Mouse (Mus musculus) midbrain, embryonic 13.5 days (tissue): Measurements from ENCODE around the gene Robo1. TPM values are rescaled to one million over a fixed set of nuclear protein-coding genes. Genes with fewer than 3 reads are reported as not detected.

ENCODE experiments used
- ATAC-seq: fragments of 200-750 bp; cut with Nextera tagmentation; 2 replicates; pipeline ENCODE4 v1.8.0; 2017; ENCODE audit warnings: mild to moderate bottlenecking, moderate TSS enrichment, moderate library complexity
- H3K27ac ChIP-seq: fragments of 300-500 bp; sonication (generic); 2 replicates; pipeline ENCODE4 v1.5.1; 2015; ENCODE audit warnings: inconsistent platforms, mild to moderate bottlenecking, moderate library complexity
- H3K27me3 ChIP-seq: fragments of 300-500 bp; sonication (generic); 2 replicates; pipeline ENCODE4 v1.6.1; 2015; ENCODE audit warnings: mild to moderate bottlenecking, inconsistent platforms
- H3K36me3 ChIP-seq: fragments of 300-500 bp; sonication (generic); 2 replicates; pipeline ENCODE4 v1.6.1; 2015; ENCODE audit warnings: mild to moderate bottlenecking, inconsistent platforms
- H3K4me1 ChIP-seq: fragments of 300-500 bp; sonication (generic); replicated peaks from 2 replicates; pipeline ENCODE4 v1.6.1; 2015; ENCODE audit warnings: inconsistent platforms
- H3K4me2 ChIP-seq: fragments of 300-500 bp; sonication (generic); replicated peaks from 2 replicates; pipeline ENCODE4 v1.6.1; 2015; ENCODE audit warnings: moderate library complexity, mild to moderate bottlenecking, inconsistent platforms
- H3K4me3 ChIP-seq: fragments of 300-500 bp; sonication (generic); replicated peaks from 2 replicates; pipeline ENCODE4 v1.5.1; 2015; ENCODE audit warnings: mild to moderate bottlenecking, inconsistent platforms
- H3K9ac ChIP-seq: fragments of 300-500 bp; sonication (generic); replicated peaks from 2 replicates; pipeline ENCODE4 v1.6.1; 2015; ENCODE audit warnings: mild to moderate bottlenecking, inconsistent platforms
- H3K9me3 ChIP-seq: fragments of 300-500 bp; sonication (generic); 2 replicates; pipeline ENCODE4 v1.6.1; 2016; ENCODE audit warnings: mild to moderate bottlenecking, inconsistent platforms
- WGBS: fragments of 180-500 bp; shearing (Covaris S2); methylation state at CpG from one replicate; pipeline ENCODE4 v1.1.7; 2015; 5-methylcytosine and 5-hydroxymethylcytosine counted together
- polyA plus RNA-seq: library from polyadenylated mRNA; unstranded; fragments of >200 nt; fragmentation: Nextera tagmentation; extraction: Ambion mirVana; gene quantifications from 2 replicates; pipeline ENCODE4 v1.2.1, GENCODE M21; 2015

Robo1 gene
- polyA plus RNA-seq, 1 experiment from 2014 or later, result 81.1 TPM

GRCm38 (mm10) chr16:72811908-72812307, 503.8 kb downstream of the Robo1 start:
- no peaks in the 10 kb centered on the region for H3K36me3 ChIP-seq
- peaks cover 32% of the 10 kb centered on the region for H3K4me1 ChIP-seq
- no peak for ATAC-seq
- H3K9me3 ChIP-seq, result no peaks in the 10 kb centered on the region
- H3K27me3 ChIP-seq, result no peaks in the 10 kb centered on the region
- no peak overlapping the region for H3K4me2 ChIP-seq
- H3K27ac ChIP-seq, result no peak overlapping the region
- no peak overlapping the region for H3K9ac ChIP-seq
- no peak overlapping the region for H3K4me3 ChIP-seq
- 67% methylated on average over 3 of the region's 3 CpGs for WGBS

- Histone ChIP-seq H3K4me2 (no peak overlapping the region), H3K4me1 (0 out of 2 replicates have a peak, but pooled peaks cover 8% of the 10 kb centered on the region), H3K27me3 (no peaks in the 10 kb centered on the region), H3K36me3 (no peaks in the 10 kb centered on the region), H3K9me3 (no peaks in the 10 kb centered on the region), H3K27ac (no peak overlapping the region), H3K9ac (no peak overlapping the region), H3K4me3 (no peak overlapping the region)
- no peak for ATAC-seq
- 85% methylated on average over 8 of the region's 8 CpGs for WGBS
Observed at GRCm38 (mm10) chr16:72828381-72828780, 520.3 kb downstream of the Robo1 start.

GRCm38 (mm10) chr16:72829530-72829929, 521.4 kb downstream of the Robo1 start:
- H3K36me3 ChIP-seq, result no peaks in the 10 kb centered on the region
- no peak overlapping the region for H3K9ac ChIP-seq
- no peaks in the 10 kb centered on the region for H3K27me3 ChIP-seq
- no peak overlapping the region for H3K27ac ChIP-seq
- no peak overlapping the region for H3K4me2 ChIP-seq
- no peaks in the 10 kb centered on the region for H3K9me3 ChIP-seq
- H3K4me3 ChIP-seq, result no peak overlapping the region
- 64% methylated on average over 8 of the region's 8 CpGs for WGBS
- H3K4me1 ChIP-seq, result 0 out of 2 replicates have a peak, but pooled peaks cover 11% of the 10 kb centered on the region
- no peak for ATAC-seq

- ATAC-seq, result no peak
Observed at GRCm38 (mm10) chr16:72830394-72831056, 522.4 kb downstream of the Robo1 start.

GRCm38 (mm10) chr16:72834266-72834665, 526.2 kb downstream of the Robo1 start:
- H3K27ac ChIP-seq, result no peak overlapping the region
- H3K9me3 ChIP-seq, result no peaks in the 10 kb centered on the region
- no peak overlapping the region for H3K9ac ChIP-seq
- H3K4me1 ChIP-seq, result 0 out of 2 replicates have a peak, but pooled peaks cover 8% of the 10 kb centered on the region
- H3K4me2 ChIP-seq, result no peak overlapping the region
- no peaks in the 10 kb centered on the region for H3K27me3 ChIP-seq
- no peak for ATAC-seq
- WGBS, result 56% methylated on average over 2 of the region's 2 CpGs
- no peaks in the 10 kb centered on the region for H3K36me3 ChIP-seq
- no peak overlapping the region for H3K4me3 ChIP-seq

More at GRCm38 (mm10) chr16:72830394-72831056, 522.4 kb downstream of the Robo1 start:
- WGBS, result 29% methylated on average over 5 of the region's 5 CpGs
- H3K36me3 ChIP-seq, result no peaks in the 10 kb centered on the region
- no peak overlapping the region for H3K9ac ChIP-seq
- H3K4me1 ChIP-seq, result 0 out of 2 replicates have a peak, but pooled peaks cover 11% of the 10 kb centered on the region
- H3K9me3 ChIP-seq, result no peaks in the 10 kb centered on the region
- H3K4me2 ChIP-seq, result no peak overlapping the region
- H3K27me3 ChIP-seq, result no peaks in the 10 kb centered on the region
- H3K27ac ChIP-seq, result no peak overlapping the region
- no peak overlapping the region for H3K4me3 ChIP-seq

- H3K4me1 ChIP-seq, result peaks cover 9% of the 10 kb centered on the region; the same call in 1 of the 2 replicates
- ATAC-seq, result no peak
Observed at GRCm38 (mm10) chr16:72839031-72839430, 530.9 kb downstream of the Robo1 start.

GRCm38 (mm10) chr16:72841066-72841465, 533.0 kb downstream of the Robo1 start:
- Histone ChIP-seq H3K4me3 (no peak overlapping the region), H3K27me3 (no peaks in the 10 kb centered on the region), H3K36me3 (no peaks in the 10 kb centered on the region), H3K4me2 (no peak overlapping the region), H3K27ac (no peak overlapping the region), H3K9me3 (no peaks in the 10 kb centered on the region), H3K9ac (no peak overlapping the region), H3K4me1 (peaks cover 5% of the 10 kb centered on the region; the same call in 1 of the 2 replicates)
- no peak for ATAC-seq
- 71% methylated on average over 9 of the region's 9 CpGs for WGBS

More at GRCm38 (mm10) chr16:72839031-72839430, 530.9 kb downstream of the Robo1 start:
- no peak overlapping the region for H3K4me3 ChIP-seq
- H3K9ac ChIP-seq, result no peak overlapping the region
- no peak overlapping the region for H3K27ac ChIP-seq
- WGBS, result 79% methylated on average over 1 of the region's 1 CpGs
- H3K27me3 ChIP-seq, result no peaks in the 10 kb centered on the region
- H3K9me3 ChIP-seq, result no peaks in the 10 kb centered on the region
- H3K4me2 ChIP-seq, result no peak overlapping the region
- H3K36me3 ChIP-seq, result no peaks in the 10 kb centered on the region

GRCm38 (mm10) chr16:72854101-72854500, 546.0 kb downstream of the Robo1 start:
- no peaks in the 10 kb centered on the region for H3K36me3 ChIP-seq
- H3K9ac ChIP-seq, result no peak overlapping the region
- H3K27ac ChIP-seq, result no peak overlapping the region
- 0 out of 2 replicates have a peak, but pooled peaks cover 5% of the 10 kb centered on the region for H3K4me1 ChIP-seq
- no peak for ATAC-seq
- no peaks in the 10 kb centered on the region for H3K9me3 ChIP-seq
- no peak overlapping the region for H3K4me2 ChIP-seq
- no peak overlapping the region for H3K4me3 ChIP-seq
- H3K27me3 ChIP-seq, result no peaks in the 10 kb centered on the region
- 92% methylated on average over 9 of the region's 9 CpGs for WGBS

- Histone ChIP-seq H3K27me3 (no peaks in the 10 kb centered on the region), H3K9me3 (no peaks in the 10 kb centered on the region), H3K27ac (no peak overlapping the region), H3K4me2 (no peak overlapping the region), H3K4me1 (peaks cover 5% of the 10 kb centered on the region; the same call in 1 of the 2 replicates), H3K9ac (no peak overlapping the region), H3K36me3 (no peaks in the 10 kb centered on the region), H3K4me3 (no peak overlapping the region)
- 86% methylated on average over 5 of the region's 5 CpGs for WGBS
- no peak for ATAC-seq
Observed at GRCm38 (mm10) chr16:72854809-72855503, 546.9 kb downstream of the Robo1 start.

GRCm38 (mm10) chr16:72861707-72862277, 553.7 kb downstream of the Robo1 start:
- no peak overlapping the region for H3K4me3 ChIP-seq
- H3K9ac ChIP-seq, result no peak overlapping the region
- no peaks in the 10 kb centered on the region; the same call in 1 of the 2 replicates for H3K4me1 ChIP-seq
- H3K9me3 ChIP-seq, result no peaks in the 10 kb centered on the region
- H3K4me2 ChIP-seq, result no peak overlapping the region
- H3K27ac ChIP-seq, result no peak overlapping the region
- 86% methylated on average over 7 of the region's 7 CpGs for WGBS
- ATAC-seq, result no peak
- no peaks in the 10 kb centered on the region for H3K36me3 ChIP-seq
- no peaks in the 10 kb centered on the region for H3K27me3 ChIP-seq

- no peaks in the 10 kb centered on the region for H3K36me3 ChIP-seq
- ATAC-seq, result no peak
- H3K4me2 ChIP-seq, result no peak overlapping the region
- no peaks in the 10 kb centered on the region for H3K9me3 ChIP-seq
- no peaks in the 10 kb centered on the region for H3K27me3 ChIP-seq
- H3K4me3 ChIP-seq, result no peak overlapping the region
- 88% methylated on average over 4 of the region's 4 CpGs for WGBS
- no peak overlapping the region for H3K9ac ChIP-seq
- no peak overlapping the region for H3K27ac ChIP-seq
- no peaks in the 10 kb centered on the region; the same call in none of the 2 replicates for H3K4me1 ChIP-seq
Observed at GRCm38 (mm10) chr16:72866011-72866410, 557.9 kb downstream of the Robo1 start.
